Mouse (Mus musculus) embryonic facial prominence, embryonic 15.5 days (tissue): ENCODE results near the gene Zscan29. TPM values are rescaled to one million over a fixed set of nuclear protein-coding genes. Genes with fewer than 3 reads are reported as not detected.

Source experiments
- ATAC-seq: fragments of 200-750 bp; cut with Nextera tagmentation; 2 replicates; pipeline ENCODE4 v1.8.0; 2017; ENCODE audit warnings: low read depth, moderate TSS enrichment; ENCODE audit not compliant: insufficient number of reproducible peaks, low FRiP score, low TSS enrichment
- H3K27ac ChIP-seq: fragments of 300-500 bp; sonication (generic); replicated peaks from 2 replicates; pipeline ENCODE4 v1.5.1; 2015; ENCODE audit warnings: mild to moderate bottlenecking, inconsistent platforms
- H3K27me3 ChIP-seq: fragments of 300-500 bp; sonication (generic); 2 replicates; pipeline ENCODE4 v1.6.1; 2015; ENCODE audit warnings: inconsistent platforms
- H3K36me3 ChIP-seq: fragments of 300-500 bp; sonication (generic); 2 replicates; pipeline ENCODE4 v1.6.1; 2015; ENCODE audit warnings: mild to moderate bottlenecking, inconsistent platforms
- H3K4me1 ChIP-seq: fragments of 300-500 bp; sonication (generic); 2 replicates; pipeline ENCODE4 v1.6.1; 2015; ENCODE audit warnings: inconsistent platforms
- H3K4me2 ChIP-seq: fragments of 300-500 bp; sonication (generic); replicated peaks from 2 replicates; pipeline ENCODE4 v1.6.1; 2015; ENCODE audit warnings: mild to moderate bottlenecking, inconsistent platforms
- H3K4me3 ChIP-seq: fragments of 300-500 bp; sonication (generic); replicated peaks from 2 replicates; pipeline ENCODE4 v1.5.1; 2015; ENCODE audit warnings: mild to moderate bottlenecking, inconsistent platforms
- H3K9ac ChIP-seq: fragments of 300-500 bp; sonication (generic); 2 replicates; pipeline ENCODE4 v1.6.1; 2015; ENCODE audit warnings: inconsistent platforms
- H3K9me3 ChIP-seq: fragments of 300-500 bp; sonication (generic); replicated peaks from 2 replicates; pipeline ENCODE4 v1.6.1; 2016; ENCODE audit warnings: inconsistent platforms
- WGBS: fragments of 180-500 bp; shearing (Covaris S2); methylation state at CpG from one replicate; pipeline ENCODE4 v1.1.7; 2015; 5-methylcytosine and 5-hydroxymethylcytosine counted together
- polyA plus RNA-seq: library from polyadenylated mRNA; unstranded; fragments of >200 nt; fragmentation: Nextera tagmentation; extraction: Ambion mirVana; gene quantifications from 2 replicates; pipeline ENCODE4 v1.2.1, GENCODE M21; 2015

The Zscan29 gene
- polyA plus RNA-seq, 1 experiment from 2014 or later = 10.6 TPM

DNA sequence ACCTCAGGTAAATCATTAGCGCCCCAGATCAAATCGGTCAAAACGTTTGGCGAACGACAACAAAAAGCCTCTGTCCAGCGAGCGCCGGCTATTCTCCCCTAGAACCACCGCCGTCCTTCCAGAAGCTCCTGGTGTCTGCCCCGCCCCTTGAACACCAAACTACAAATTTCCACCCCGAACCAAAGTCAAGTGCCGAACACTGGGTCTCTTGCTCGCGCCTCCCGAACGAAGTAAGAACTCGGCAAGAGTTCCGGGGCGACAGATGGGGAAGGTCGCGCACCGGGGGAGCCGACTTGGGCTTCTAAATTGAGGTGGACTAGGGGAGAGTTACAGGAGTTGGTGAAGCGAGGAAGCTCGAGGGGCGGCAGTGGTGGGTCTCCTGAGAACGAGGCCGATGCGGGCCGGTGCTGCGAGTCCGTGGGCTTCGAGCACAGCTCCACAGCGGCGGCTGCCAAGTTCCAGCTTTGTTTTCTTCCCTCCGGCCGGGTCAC lies 399 bp downstream of the Zscan29 start, which contains the start of gene Tubgcp4:
TSS of gene Tubgcp4 (plus strand) at position 174 of the 491 bp plus-strand sequence.
- no peaks in the 10 kb centered on the region for H3K9me3 ChIP-seq
- H3K4me1 ChIP-seq = peaks cover 20% of the 10 kb centered on the region
- H3K9ac ChIP-seq = peak within 1 kb of the TSS; percentile 61
- peak within 1 kb of the TSS; percentile 95 for H3K4me3 ChIP-seq
- H3K27me3 ChIP-seq = no peaks in the 10 kb centered on the region
- WGBS = under 1% methylated on average over 38 of the region's 38 CpGs
- peak within 1 kb of the TSS; percentile 73 for H3K4me2 ChIP-seq
- peaks cover 26% of the 10 kb centered on the region for H3K36me3 ChIP-seq
- H3K27ac ChIP-seq = peak within 1 kb of the TSS; percentile 92
- ATAC-seq = peak; percentile 55

- H3K4me1 ChIP-seq = peaks cover 20% of the 10 kb centered on the region
- ATAC-seq = no peak
Observed at GRCm38 (mm10) chr2:121169902-121170301, 1.0 kb downstream of the Zscan29 start.

DNA sequence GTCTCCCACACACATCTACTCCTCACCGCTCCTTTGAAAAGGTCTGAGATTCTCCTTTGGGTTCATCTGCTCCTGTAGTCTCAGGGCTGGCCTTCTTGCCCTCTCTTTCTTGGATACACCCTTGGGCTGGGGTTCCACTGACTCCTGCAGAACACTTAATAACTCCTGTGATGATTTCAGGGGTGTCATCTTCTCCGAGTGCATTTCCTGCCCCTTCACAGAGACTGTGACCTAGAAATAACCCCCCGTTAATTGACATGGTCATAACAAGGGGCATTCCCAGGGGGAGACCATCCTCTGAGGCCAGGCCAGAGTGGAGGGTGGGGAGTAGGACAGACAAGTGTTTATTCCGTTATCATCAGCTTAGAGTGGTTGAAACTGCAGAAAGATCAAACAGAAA lies 1.8 kb downstream of the Zscan29 start:
- no peaks in the 10 kb centered on the region for H3K27me3 ChIP-seq
- 48% methylated on average over 4 of the region's 4 CpGs for WGBS
- peaks cover 16% of the 10 kb centered on the region for H3K36me3 ChIP-seq
- no peak overlapping the region for H3K27ac ChIP-seq
- peak overlapping the region; percentile 73 for H3K4me2 ChIP-seq
- H3K4me3 ChIP-seq = peak overlapping the region; percentile 95
- no peak for ATAC-seq
- H3K9ac ChIP-seq = no peak overlapping the region
- no peaks in the 10 kb centered on the region for H3K9me3 ChIP-seq
- H3K4me1 ChIP-seq = peaks cover 20% of the 10 kb centered on the region

More at GRCm38 (mm10) chr2:121169902-121170301, 1.0 kb downstream of the Zscan29 start:
- 4% methylated on average over 9 of the region's 9 CpGs for WGBS
- Histone ChIP-seq H3K4me3 (peak overlapping the region; percentile 95), H3K36me3 (peaks cover 23% of the 10 kb centered on the region), H3K9me3 (no peaks in the 10 kb centered on the region), H3K27ac (no peak overlapping the region), H3K9ac (peak overlapping the region; percentile 61), H3K27me3 (no peaks in the 10 kb centered on the region), H3K4me2 (peak overlapping the region; percentile 73)

DNA sequence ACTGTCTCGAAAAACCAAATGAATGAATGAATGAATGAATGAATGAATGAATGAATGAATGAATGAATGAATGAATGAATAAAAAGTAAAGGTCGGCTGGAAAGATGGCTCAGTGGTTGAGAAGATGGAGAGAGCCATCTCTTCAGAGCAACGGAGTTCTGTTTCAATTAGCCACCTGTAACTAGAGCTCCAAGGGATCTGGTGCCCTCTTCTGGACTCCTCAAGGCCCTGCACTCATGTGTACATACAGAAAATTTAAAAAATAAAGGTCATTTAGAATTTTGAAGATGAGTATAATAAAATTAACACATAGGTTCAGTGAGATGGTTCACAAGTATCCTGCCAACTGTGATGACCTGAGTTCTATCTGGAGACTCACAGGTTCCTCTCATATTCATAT lies 17.8 kb downstream of the Zscan29 start:
- no peak overlapping the region for H3K4me3 ChIP-seq
- no peak overlapping the region for H3K27ac ChIP-seq
- no peak for ATAC-seq
- no peaks in the 10 kb centered on the region for H3K27me3 ChIP-seq
- 87% methylated on average over 3 of the region's 3 CpGs for WGBS
- H3K4me2 ChIP-seq = no peak overlapping the region
- H3K36me3 ChIP-seq = peaks cover 35% of the 10 kb centered on the region
- H3K4me1 ChIP-seq = no peaks in the 10 kb centered on the region
- no peak overlapping the region for H3K9ac ChIP-seq
- no peaks in the 10 kb centered on the region for H3K9me3 ChIP-seq

GRCm38 (mm10) chr2:121149679-121150078 lies 21.2 kb downstream of the Zscan29 start:
- Histone ChIP-seq H3K36me3 (peaks cover 35% of the 10 kb centered on the region), H3K9ac (no peak overlapping the region), H3K9me3 (no peaks in the 10 kb centered on the region), H3K4me1 (no peaks in the 10 kb centered on the region), H3K4me2 (no peak overlapping the region), H3K4me3 (no peak overlapping the region), H3K27ac (no peak overlapping the region), H3K27me3 (no peaks in the 10 kb centered on the region)
- no peak for ATAC-seq
- 78% methylated on average over 5 of the region's 5 CpGs for WGBS

DNA sequence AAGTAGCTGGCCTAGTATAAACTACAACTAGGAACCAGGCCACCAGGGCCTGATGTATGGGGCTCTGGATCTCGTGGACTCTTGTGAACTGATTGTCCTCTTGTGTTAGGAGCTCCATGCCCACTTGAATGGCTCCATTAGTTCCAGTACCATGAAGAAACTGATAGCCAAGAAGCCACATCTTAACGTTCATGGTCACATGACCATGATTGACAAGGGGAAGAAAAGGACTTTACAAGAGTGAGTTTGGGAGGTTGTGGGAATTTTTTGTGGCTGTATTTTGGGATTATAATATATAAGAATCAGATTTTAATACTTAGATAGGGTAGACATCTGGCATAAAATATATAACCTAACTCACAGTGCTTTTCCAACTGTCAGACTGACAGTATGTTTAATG lies 28.5 kb downstream of the Zscan29 start:
- H3K4me2 ChIP-seq = no peak overlapping the region
- peaks cover 27% of the 10 kb centered on the region for H3K36me3 ChIP-seq
- ATAC-seq = no peak

GRCm38 (mm10) chr2:121141216-121142035 lies 29.5 kb downstream of the Zscan29 start:
- peaks cover 19% of the 10 kb centered on the region for H3K4me1 ChIP-seq
- H3K4me2 ChIP-seq = peak overlapping the region; percentile 94
- WGBS = 66% methylated on average over 16 of the region's 16 CpGs

More for the DNA sequence above, 28.5 kb downstream of the Zscan29 start:
- 60% methylated on average over 2 of the region's 2 CpGs for WGBS
- no peaks in the 10 kb centered on the region for H3K9me3 ChIP-seq
- H3K27ac ChIP-seq = no peak overlapping the region
- no peak overlapping the region for H3K9ac ChIP-seq
- H3K4me3 ChIP-seq = no peak overlapping the region
- H3K27me3 ChIP-seq = no peaks in the 10 kb centered on the region
- peaks cover 19% of the 10 kb centered on the region for H3K4me1 ChIP-seq

DNA sequence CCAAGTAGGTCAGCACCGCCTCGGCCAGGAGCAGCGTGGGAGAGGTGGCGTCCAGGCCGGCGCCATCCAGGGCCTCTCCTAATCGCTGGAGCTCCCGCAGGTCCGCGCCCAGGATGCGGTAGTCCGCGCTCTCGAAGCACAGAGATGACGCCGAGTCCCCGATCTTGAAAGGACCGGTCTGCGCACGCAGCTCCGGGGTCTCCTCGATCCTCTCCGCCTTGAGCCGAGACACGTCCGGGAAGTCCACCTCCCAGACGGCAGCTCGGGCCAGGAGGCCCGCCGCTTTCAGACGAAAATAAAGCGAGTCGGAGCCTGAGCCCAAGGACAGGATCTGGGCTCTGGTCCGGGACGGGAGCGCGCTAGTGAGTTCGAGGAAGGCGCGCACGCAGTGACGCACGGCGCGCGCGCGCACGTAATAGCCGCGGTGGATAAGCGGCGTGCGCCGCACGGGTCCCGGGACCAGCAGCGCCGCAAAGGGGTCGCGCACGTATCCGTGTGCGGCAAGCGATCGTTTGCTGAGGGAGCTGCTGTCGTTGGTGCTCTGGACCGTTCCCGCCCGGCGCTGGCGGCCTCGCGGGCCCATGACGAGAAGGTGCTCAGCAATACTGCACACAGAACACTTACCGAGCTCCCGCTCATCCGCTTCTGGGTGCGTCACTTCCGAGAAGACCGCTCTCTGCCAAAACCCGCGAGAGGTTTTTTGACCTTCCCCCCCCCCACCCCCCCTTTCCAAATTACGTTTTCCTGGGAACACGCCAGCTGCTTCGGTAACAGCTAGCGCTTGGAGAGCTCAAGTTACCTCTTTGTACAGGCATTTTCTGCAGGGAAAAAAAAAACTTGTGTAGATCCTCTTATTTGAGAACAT lies 30.7 kb downstream of the Zscan29 start, which contains the start of the genes Adal and Lcmt2:
TSS of gene Adal (plus strand) at position 411 of the 865 bp plus-strand sequence.
TSS of gene Lcmt2 (minus strand) at position 636 of the 865 bp plus-strand sequence.
- peak within 1 kb of the TSS; percentile 84 for H3K9ac ChIP-seq
- no peaks in the 10 kb centered on the region for H3K9me3 ChIP-seq
- H3K4me3 ChIP-seq = peak within 1 kb of the TSS; percentile 73
- peak within 1 kb of the TSS; percentile 100 for H3K27ac ChIP-seq
- peaks cover 19% of the 10 kb centered on the region for H3K36me3 ChIP-seq
- WGBS = under 1% methylated on average over 87 of the region's 87 CpGs
- no peaks in the 10 kb centered on the region for H3K27me3 ChIP-seq
- peak; percentile 95 for ATAC-seq
- peak within 1 kb of the TSS; percentile 94 for H3K4me2 ChIP-seq
- peaks cover 19% of the 10 kb centered on the region for H3K4me1 ChIP-seq

More at GRCm38 (mm10) chr2:121141216-121142035, 29.5 kb downstream of the Zscan29 start:
- H3K4me3 ChIP-seq = peak overlapping the region; percentile 73
- H3K9me3 ChIP-seq = no peaks in the 10 kb centered on the region
- peak overlapping the region; percentile 57 for H3K9ac ChIP-seq
- peaks cover 27% of the 10 kb centered on the region for H3K36me3 ChIP-seq
- H3K27me3 ChIP-seq = no peaks in the 10 kb centered on the region
- peak overlapping the region; percentile 100 for H3K27ac ChIP-seq
- ATAC-seq = no peak

DNA sequence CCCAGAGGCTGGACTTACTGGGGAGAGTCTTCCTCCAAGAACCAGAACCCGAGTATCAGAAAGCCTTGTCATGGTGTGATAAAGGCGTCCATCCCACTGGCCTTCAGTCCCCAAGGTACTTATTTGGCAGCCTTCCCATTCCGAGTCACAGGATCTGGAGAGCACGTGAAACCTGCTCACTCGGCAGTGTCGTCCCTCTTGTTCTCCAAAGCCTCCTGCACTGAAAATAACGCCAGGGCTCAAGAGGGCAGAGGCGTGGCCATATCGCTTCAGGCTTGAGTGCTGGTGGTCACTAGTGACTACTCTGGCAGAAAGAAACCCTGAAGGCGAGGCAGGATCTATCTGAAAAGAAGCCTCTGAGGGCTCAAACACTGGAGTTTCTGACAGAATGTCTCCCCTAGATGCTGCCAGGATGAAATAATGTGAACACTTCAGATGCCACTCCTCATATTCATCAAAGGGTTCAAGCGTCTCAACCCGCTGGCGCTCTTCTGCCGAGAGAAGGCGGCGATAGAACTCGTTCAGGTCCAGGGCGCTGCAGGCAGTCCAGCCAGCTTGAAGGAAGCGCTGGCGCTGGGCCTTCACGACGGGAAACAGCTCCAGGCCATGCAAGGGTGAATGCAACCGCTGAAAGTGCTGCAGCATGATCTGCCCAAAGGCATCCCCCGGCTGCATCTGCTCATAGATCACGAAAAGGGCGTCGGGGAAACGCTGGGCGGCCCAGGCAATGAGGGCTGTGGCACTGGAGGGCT lies 31.5 kb downstream of the Zscan29 start:
- H3K4me1 ChIP-seq = peaks cover 19% of the 10 kb centered on the region
- peak overlapping the region; percentile 94 for H3K4me2 ChIP-seq
- peak overlapping the region; percentile 73 for H3K4me3 ChIP-seq
- H3K9me3 ChIP-seq = no peaks in the 10 kb centered on the region
- H3K27ac ChIP-seq = peak overlapping the region; percentile 100
- peak overlapping the region; percentile 84 for H3K9ac ChIP-seq
- no peak for ATAC-seq
- no peaks in the 10 kb centered on the region for H3K27me3 ChIP-seq
- H3K36me3 ChIP-seq = peaks cover 11% of the 10 kb centered on the region
- WGBS = 50% methylated on average over 29 of the region's 29 CpGs

GRCm38 (mm10) chr2:121137371-121137770 lies 33.6 kb downstream of the Zscan29 start:
- no peak overlapping the region for H3K4me2 ChIP-seq
- no peak for ATAC-seq
- no peak overlapping the region for H3K27ac ChIP-seq
- no peak overlapping the region for H3K9ac ChIP-seq
- no peaks in the 10 kb centered on the region for H3K27me3 ChIP-seq
- peaks cover 9% of the 10 kb centered on the region for H3K36me3 ChIP-seq
- no peaks in the 10 kb centered on the region for H3K9me3 ChIP-seq
- WGBS = 90% methylated on average over 4 of the region's 4 CpGs
- peaks cover 19% of the 10 kb centered on the region for H3K4me1 ChIP-seq
- no peak overlapping the region for H3K4me3 ChIP-seq
